Mouse (Mus musculus) brain, adult 2 months (tissue): ENCODE measurements at regions not wholly inside any gene's neighbourhood (a gene's known extent, or its start where the extent isn't known, plus 50 kb on each side); places are given as distances from the start of the nearest gene placed in this dataset.

Source experiments
- DNase-seq: peaks from one replicate; pipeline ENCODE4 v3.0.0; 2011; ENCODE audit warnings: low read depth, low spot score

GRCm38 (mm10) chr6:10354135-10354534 is 1405.9 kb downstream of the Nxph1 start:
- no peak for DNase-seq

- no peak for DNase-seq
Measured at GRCm38 (mm10) chr6:10365138-10365537, 1416.9 kb downstream of the Nxph1 start.

GRCm38 (mm10) chr6:10374468-10374867 is 1426.2 kb downstream of the Nxph1 start:
- DNase-seq: no peak

- no peak for DNase-seq
Measured at GRCm38 (mm10) chr6:10424636-10425035, 1476.4 kb downstream of the Nxph1 start.

- peak; percentile 3 for DNase-seq
Measured at GRCm38 (mm10) chr6:10425506-10425905, 1477.3 kb downstream of the Nxph1 start.

- DNase-seq: peak; percentile 1
Measured at GRCm38 (mm10) chr6:10443206-10443605, 1464.1 kb downstream of the Ndufa4 start.

- no peak for DNase-seq
Measured at GRCm38 (mm10) chr6:10456044-10456443, 1451.3 kb downstream of the Ndufa4 start.

GRCm38 (mm10) chr6:10468967-10469366 is 1438.3 kb downstream of the Ndufa4 start:
- DNase-seq: no peak
